Mouse (Mus musculus): ENCODE measurements around the gene Tubb2b. TPM values are rescaled to one million over a fixed set of nuclear protein-coding genes. Genes with fewer than 3 reads are reported as not detected.
A peak's percentile ranks its signal among the peaks of the same experiment; 100 is the strongest.

Gene Tubb2b
- polyA plus RNA-seq, 1 experiment, result 15.1 TPM

- Histone ChIP-seq H3K27ac (ENCODE audit: insufficient read depth, low read length) (no peak overlapping the region), H3K4me3 (ENCODE audit: extremely low read depth, insufficient read depth, insufficient read length) (no peak overlapping the region), H3K36me3 (ENCODE audit: control insufficient read depth, insufficient read depth, low read length) (no peaks in the 10 kb centered on the region), H3K4me1 (ENCODE audit: control insufficient read depth, insufficient read depth, insufficient read length) (no peaks in the 10 kb centered on the region), H3K27me3 (ENCODE audit: control insufficient read depth, insufficient read depth, low read length) (no peaks in the 10 kb centered on the region)
- TF ChIP-seq POLR2A (IDR thresholded peaks at IDR 0.05; ENCODE audit: low read depth, low read length), result no peak
- no peak for DNase-seq (ENCODE audit: low read depth in 1 of 2, low spot score in 2 of 2)
- 91% methylated on average over 2 of the region's 2 CpGs for WGBS
Measured at GRCm38 (mm10) chr13:34156840-34157185, 26.5 kb upstream of the Tubb2b start.

DNA sequence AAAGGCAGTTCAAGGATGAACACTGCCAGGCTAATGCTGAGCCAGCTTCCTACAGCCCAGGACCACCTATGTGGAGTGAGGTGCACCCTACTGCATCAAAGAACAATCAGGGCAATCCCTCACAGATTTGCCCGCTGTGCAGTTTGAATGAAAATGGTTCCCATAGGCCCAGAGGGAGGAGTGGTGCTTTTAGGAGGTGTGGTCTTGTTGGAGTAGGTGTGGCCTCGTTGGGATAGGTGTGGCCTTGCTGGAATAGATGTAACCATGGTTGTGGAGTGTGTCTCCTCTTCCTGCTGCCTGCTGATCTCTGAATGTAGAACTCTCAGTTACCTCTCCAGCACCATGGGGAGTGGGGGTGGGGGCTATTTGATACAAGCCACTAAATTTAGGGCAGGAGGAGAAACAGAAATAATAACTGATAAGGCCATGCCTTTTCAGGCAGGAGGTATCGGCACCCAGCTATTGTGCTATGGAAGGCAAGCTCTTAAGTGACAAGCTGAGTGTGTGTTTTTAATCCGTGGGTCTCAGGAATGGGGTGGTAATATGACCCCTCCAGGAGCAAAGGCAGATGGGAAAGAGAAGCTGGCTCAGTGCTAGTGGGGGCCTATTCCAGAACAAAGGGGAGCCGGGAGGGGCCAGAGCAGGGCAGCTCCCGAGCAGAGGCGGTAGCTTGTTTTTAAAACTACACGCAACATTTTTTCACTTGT, 26.0 kb upstream of the Tubb2b start:
- Histone ChIP-seq H3K4me3 (ENCODE audit: extremely low read depth, insufficient read depth, insufficient read length) (no peak overlapping the region), H3K36me3 (ENCODE audit: control insufficient read depth, insufficient read depth, low read length) (no peaks in the 10 kb centered on the region), H3K27ac (ENCODE audit: insufficient read depth, low read length) (no peak overlapping the region), H3K27me3 (ENCODE audit: control insufficient read depth, insufficient read depth, low read length) (no peaks in the 10 kb centered on the region), H3K4me1 (ENCODE audit: control insufficient read depth, insufficient read depth, insufficient read length) (no peaks in the 10 kb centered on the region)
- 81% methylated on average over 8 of the region's 8 CpGs for WGBS
- TF ChIP-seq POLR2A (IDR thresholded peaks at IDR 0.05; ENCODE audit: low read depth, low read length) (no peak), CTCF (IDR thresholded peaks at IDR 0.05; ENCODE audit: extremely low read depth, insufficient read depth, insufficient read length, insufficient replicate concordance) (no peak)
- DNase-seq (ENCODE audit: low read depth in 1 of 2, low spot score in 2 of 2), result no peak

GRCm38 (mm10) chr13:34154931-34155272, 24.6 kb upstream of the Tubb2b start:
- H3K27me3 ChIP-seq (ENCODE audit: control insufficient read depth, insufficient read depth, low read length), result no peaks in the 10 kb centered on the region
- H3K4me3 ChIP-seq (ENCODE audit: extremely low read depth, insufficient read depth, insufficient read length), result peak overlapping the region; percentile 36; the same call in 1 of the 2 replicates
- H3K4me1 ChIP-seq (ENCODE audit: control insufficient read depth, insufficient read depth, insufficient read length), result no peaks in the 10 kb centered on the region
- TF ChIP-seq POLR2A (IDR thresholded peaks at IDR 0.05; ENCODE audit: low read depth, low read length) (no peak), CTCF (IDR thresholded peaks at IDR 0.05; ENCODE audit: extremely low read depth, insufficient read depth, insufficient read length, insufficient replicate concordance) (peak; percentile 34; the same call in 1 of the 2 replicates)
- 23% methylated on average over 3 of the region's 3 CpGs for WGBS
- H3K27ac ChIP-seq (ENCODE audit: insufficient read depth, low read length), result no peak overlapping the region
- H3K36me3 ChIP-seq (ENCODE audit: control insufficient read depth, insufficient read depth, low read length), result no peaks in the 10 kb centered on the region
- peak; percentile 52 to 58 for DNase-seq (ENCODE audit: low read depth in 1 of 2, low spot score in 2 of 2)

- Histone ChIP-seq H3K27me3 (ENCODE audit: control insufficient read depth, insufficient read depth, low read length) (no peaks in the 10 kb centered on the region), H3K36me3 (ENCODE audit: control insufficient read depth, insufficient read depth, low read length) (no peaks in the 10 kb centered on the region), H3K4me3 (ENCODE audit: extremely low read depth, insufficient read depth, insufficient read length) (peak overlapping the region; percentile 36; the same call in 1 of the 2 replicates), H3K27ac (ENCODE audit: insufficient read depth, low read length) (no peak overlapping the region), H3K4me1 (ENCODE audit: control insufficient read depth, insufficient read depth, insufficient read length) (no peaks in the 10 kb centered on the region)
- DNase-seq (ENCODE audit: low read depth in 1 of 2, low spot score in 2 of 2), result peak; percentile 50 to 61
- 36% methylated on average over 13 of the region's 13 CpGs for WGBS
- TF ChIP-seq CTCF (IDR thresholded peaks at IDR 0.05; ENCODE audit: extremely low read depth, insufficient read depth, insufficient read length, insufficient replicate concordance) (peak; percentile 55; the same call in 1 of the 2 replicates), POLR2A (IDR thresholded peaks at IDR 0.05; ENCODE audit: low read depth, low read length) (no peak)
Measured at GRCm38 (mm10) chr13:34154217-34154930, 24.1 kb upstream of the Tubb2b start.

DNA sequence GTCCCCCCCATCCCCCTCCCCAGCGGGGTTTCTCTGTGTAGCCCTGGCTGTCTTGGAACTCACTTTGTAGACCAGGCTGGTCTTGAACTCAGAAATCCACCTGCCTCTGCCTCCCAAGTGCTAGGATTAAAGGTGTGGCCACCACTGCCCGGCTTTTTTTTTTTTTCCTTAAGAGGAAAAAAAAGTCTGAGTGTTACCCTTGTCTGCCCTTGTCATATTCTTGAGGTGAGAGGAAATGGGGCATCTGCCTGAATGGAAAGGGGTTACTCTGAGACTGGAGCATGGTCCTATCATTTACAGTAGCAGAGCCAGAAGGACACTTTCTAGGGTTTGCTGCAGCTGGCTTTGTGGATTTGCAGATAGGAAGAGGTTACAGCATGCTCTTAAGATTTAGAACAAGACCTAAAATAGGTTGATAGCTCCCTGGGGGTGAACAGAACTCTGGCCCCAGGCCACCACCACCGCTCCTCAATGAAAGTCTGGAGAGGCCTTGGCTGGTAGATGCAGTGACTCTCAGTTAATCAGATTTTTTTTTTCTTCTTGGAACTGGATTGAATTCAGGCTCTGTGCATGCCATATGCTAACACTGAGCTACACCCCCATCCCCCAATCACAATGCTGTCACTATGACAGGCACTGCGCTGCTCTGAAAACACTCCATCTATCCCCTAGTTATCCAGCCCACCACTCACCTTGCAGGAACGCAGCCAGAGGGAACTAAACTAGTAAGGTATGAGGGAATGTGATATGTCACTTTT, 23.2 kb upstream of the Tubb2b start:
- Histone ChIP-seq H3K27me3 (ENCODE audit: control insufficient read depth, insufficient read depth, low read length) (no peaks in the 10 kb centered on the region), H3K27ac (ENCODE audit: insufficient read depth, low read length) (no peak overlapping the region), H3K4me1 (ENCODE audit: control insufficient read depth, insufficient read depth, insufficient read length) (no peaks in the 10 kb centered on the region; the same call in 1 of the 2 replicates), H3K36me3 (ENCODE audit: control insufficient read depth, insufficient read depth, low read length) (no peaks in the 10 kb centered on the region), H3K4me3 (ENCODE audit: extremely low read depth, insufficient read depth, insufficient read length) (no peak overlapping the region)
- DNase-seq (ENCODE audit: low read depth in 1 of 2, low spot score in 2 of 2), result no peak
- WGBS, result 84% methylated on average over 5 of the region's 5 CpGs
- TF ChIP-seq POLR2A (IDR thresholded peaks at IDR 0.05; ENCODE audit: low read depth, low read length) (no peak), CTCF (IDR thresholded peaks at IDR 0.05; ENCODE audit: extremely low read depth, insufficient read depth, insufficient read length, insufficient replicate concordance) (no peak)

- Histone ChIP-seq H3K27ac (ENCODE audit: insufficient read depth, low read length) (no peak overlapping the region), H3K4me3 (ENCODE audit: extremely low read depth, insufficient read depth, insufficient read length) (no peak overlapping the region), H3K36me3 (ENCODE audit: control insufficient read depth, insufficient read depth, low read length) (no peaks in the 10 kb centered on the region), H3K27me3 (ENCODE audit: control insufficient read depth, insufficient read depth, low read length) (no peaks in the 10 kb centered on the region), H3K4me1 (ENCODE audit: control insufficient read depth, insufficient read depth, insufficient read length) (no peaks in the 10 kb centered on the region; the same call in 1 of the 2 replicates)
- DNase-seq (ENCODE audit: low read depth in 1 of 2, low spot score in 2 of 2), result no peak
- TF ChIP-seq POLR2A (IDR thresholded peaks at IDR 0.05; ENCODE audit: low read depth, low read length) (no peak), CTCF (IDR thresholded peaks at IDR 0.05; ENCODE audit: extremely low read depth, insufficient read depth, insufficient read length, insufficient replicate concordance) (no peak)
- 91% methylated on average over 7 of the region's 7 CpGs for WGBS
Measured at GRCm38 (mm10) chr13:34152695-34153094, 22.4 kb upstream of the Tubb2b start.

Data from spleen, adult 2 months (tissue).